Mouse (Mus musculus): ENCODE results near the gene 4930447C04Rik. TPM values are rescaled to one million over a fixed set of nuclear protein-coding genes. Genes with fewer than 3 reads are reported as not detected.

4930447C04Rik gene
- total RNA-seq, 4 experiments from 2014 or later: 0.25 to 0.48 TPM; not detected in 2

GRCm38 (mm10) chr12:72841500-72841899 is 99.1 kb downstream of the 4930447C04Rik start:
- no peak for DNase-seq (ENCODE audit: low spot score in 2 of 2)

- no peak for DNase-seq (ENCODE audit: low spot score in 2 of 2)
Measured at GRCm38 (mm10) chr12:72837302-72837701, 103.3 kb downstream of the 4930447C04Rik start.

GRCm38 (mm10) chr12:72835518-72836015 is 105.0 kb downstream of the 4930447C04Rik start:
- no peak for DNase-seq (ENCODE audit: low spot score in 2 of 2)

- no peak for DNase-seq (ENCODE audit: low spot score in 2 of 2)
Measured at GRCm38 (mm10) chr12:72834773-72835517, 105.6 kb downstream of the 4930447C04Rik start.

GRCm38 (mm10) chr12:72831711-72832432 is 108.7 kb downstream of the 4930447C04Rik start:
- peak; percentile 31 to 52 for DNase-seq (ENCODE audit: low spot score in 2 of 2)

Other genes starting within 250 kb of the 4930447C04Rik start
- gene Ppm1a, start 183.3 kb downstream of the 4930447C04Rik start, total RNA-seq (2022): 100 to 1,000 TPM; 325 to 385 (median 339) TPM
- not detected for gene Six6, start 882 bp downstream of the 4930447C04Rik start, total RNA-seq (2022)
- 10 to 100 TPM; 59.5 to 67.4 (median 60.9) TPM for gene Six1, start 113.1 kb upstream of the 4930447C04Rik start, total RNA-seq (2022)
- gene Six4, start 172.7 kb upstream of the 4930447C04Rik start, total RNA-seq (2022): 10 to 100 TPM; 14.3 to 19.6 (median 17.5) TPM
- gene Mnat1, start 182.9 kb upstream of the 4930447C04Rik start, total RNA-seq (2022): 10 to 100 TPM; 13.1 to 20.9 (median 20.1) TPM

All from gastrocnemius, adult 8-10 months (tissue).